Mouse (Mus musculus) thymus, adult 2 months (tissue): ENCODE data around the gene Bmp5. TPM values are rescaled to one million over a fixed set of nuclear protein-coding genes. Genes with fewer than 3 reads are reported as not detected.
"Not testable (repeated sequence)": the region's sequence is repeated elsewhere in the genome, so short reads cannot be mapped to it uniquely, and the experiment has no call there.

Source experiments
- DNase-seq: peaks from one replicate; pipeline ENCODE4 v3.0.0; 2021
- H3K27ac ChIP-seq: fragments of 200-500 bp; 2 replicates; pipeline ENCODE4 v1.5.1; 2012; ENCODE audit warnings: low read length, control low read depth; ENCODE audit not compliant: control insufficient read depth, insufficient read depth
- H3K27me3 ChIP-seq: fragments of 200-500 bp; 2 replicates; pipeline ENCODE4 v1.6.1; 2012; ENCODE audit warnings: mild to moderate bottlenecking, low read length, moderate library complexity, mixed read lengths; ENCODE audit not compliant: control insufficient read depth, insufficient read depth
- H3K36me3 ChIP-seq: fragments of 200-500 bp; 2 replicates; pipeline ENCODE4 v1.6.1; 2012; ENCODE audit warnings: mild to moderate bottlenecking, low read length, moderate library complexity; ENCODE audit not compliant: control insufficient read depth, insufficient read depth
- H3K4me1 ChIP-seq: fragments of 200-500 bp; replicated peaks from 2 replicates; pipeline ENCODE4 v1.6.1; 2012; ENCODE audit warnings: low read length; ENCODE audit not compliant: control insufficient read depth, insufficient read depth
- H3K4me3 ChIP-seq: fragments of 200-500 bp; 2 replicates; pipeline ENCODE4 v1.5.1; 2012; ENCODE audit warnings: mild to moderate bottlenecking, low read length, control low read depth, moderate library complexity; ENCODE audit not compliant: control insufficient read depth, insufficient read depth
- CTCF ChIP-seq: fragments of 200-500 bp; IDR thresholded peaks from 2 replicates; pipeline ENCODE4 v1.5.1; 2012; ENCODE audit warnings: mild to moderate bottlenecking, control low read depth, low read length, moderate library complexity, borderline replicate concordance; ENCODE audit not compliant: control insufficient read depth, poor library complexity, insufficient read depth; ENCODE audit errors: extremely low read depth
- POLR2A ChIP-seq: fragments of 200-500 bp; IDR thresholded peaks from 2 replicates; pipeline ENCODE4 v1.6.1; 2012; ENCODE audit warnings: mild to moderate bottlenecking, low read length, control low read depth, moderate library complexity; ENCODE audit not compliant: control insufficient read depth, poor library complexity, insufficient read depth; ENCODE audit errors: extremely low read depth
- WGBS: fragments of 180-500 bp; shearing (Covaris S2); methylation state at CpG from one replicate; pipeline ENCODE4 v1.1.7; 2018; 5-methylcytosine and 5-hydroxymethylcytosine counted together
- polyA plus RNA-seq: library from polyadenylated mRNA; depleted of rRNA; stranded (reverse); fragments of >200 nt; gene quantifications from 2 replicates; pipeline ENCODE4 v1.2.3, GENCODE M21; 2012

Gene Bmp5
- polyA plus RNA-seq, 1 experiment = 0.04 TPM

GRCm38 (mm10) chr9:75785959-75786358 lies 10.8 kb downstream of the Bmp5 start:
- Histone ChIP-seq H3K4me3 (no peak overlapping the region), H3K4me1 (no peaks in the 10 kb centered on the region), H3K36me3 (no peaks in the 10 kb centered on the region), H3K27ac (no peak overlapping the region), H3K27me3 (no peaks in the 10 kb centered on the region)
- TF ChIP-seq POLR2A = no peak
- TF ChIP-seq CTCF = no peak
- 80% methylated on average over 5 of the region's 5 CpGs for WGBS
- DNase-seq = no peak

GRCm38 (mm10) chr9:75787121-75787520 lies 12.0 kb downstream of the Bmp5 start:
- Histone ChIP-seq H3K27me3 (no peaks in the 10 kb centered on the region), H3K27ac (no peak overlapping the region), H3K4me3 (no peak overlapping the region), H3K4me1 (no peaks in the 10 kb centered on the region), H3K36me3 (no peaks in the 10 kb centered on the region)
- TF ChIP-seq CTCF (no peak), POLR2A (no peak)
- 95% methylated on average over 15 of the region's 15 CpGs for whole genome bisulfite sequencing
- DNase-seq = no peak

- 69% methylated on average over 7 of the region's 7 CpGs for WGBS
- no peak overlapping the region for H3K4me3 ChIP-seq
- no peaks in the 10 kb centered on the region for H3K36me3 ChIP-seq
- no peaks in the 10 kb centered on the region for H3K27me3 ChIP-seq
- no peaks in the 10 kb centered on the region for H3K4me1 ChIP-seq
- no peak overlapping the region for H3K27ac ChIP-seq
- TF ChIP-seq CTCF (no peak), POLR2A (no peak)
- no peak for DNase-seq
Observed at GRCm38 (mm10) chr9:75789879-75790428, 14.8 kb downstream of the Bmp5 start.

GRCm38 (mm10) chr9:75804940-75805339 lies 29.8 kb downstream of the Bmp5 start:
- DNase-seq = no peak
- 86% methylated on average over 6 of the region's 6 CpGs for WGBS
- Histone ChIP-seq H3K27me3 (no peaks in the 10 kb centered on the region), H3K36me3 (no peaks in the 10 kb centered on the region), H3K4me1 (no peaks in the 10 kb centered on the region), H3K4me3 (no peak overlapping the region), H3K27ac (no peak overlapping the region)
- TF ChIP-seq CTCF (no peak), POLR2A (no peak)

GRCm38 (mm10) chr9:75808179-75808578 lies 33.0 kb downstream of the Bmp5 start:
- not testable (repeated sequence) for H3K4me3 ChIP-seq
- 83% methylated on average over 4 of the region's 4 CpGs for WGBS

GRCm38 (mm10) chr9:75808659-75809058 lies 33.5 kb downstream of the Bmp5 start:
- Histone ChIP-seq H3K27ac (no peak overlapping the region), H3K27me3 (no peaks in the 10 kb centered on the region), H3K36me3 (no peaks in the 10 kb centered on the region), H3K4me1 (no peaks in the 10 kb centered on the region), H3K4me3 (no peak overlapping the region)
- TF ChIP-seq POLR2A (no peak), CTCF (no peak)
- 93% methylated on average over 7 of the region's 7 CpGs for WGBS
- no peak for DNase-seq

More at GRCm38 (mm10) chr9:75808179-75808578, 33.0 kb downstream of the Bmp5 start:
- not testable (repeated sequence) for H3K27me3 ChIP-seq, H3K36me3 ChIP-seq, H3K4me1 ChIP-seq, DNase-seq, H3K27ac ChIP-seq

- 97% methylated on average over 1 of the region's 1 CpGs for WGBS
- TF ChIP-seq CTCF = no peak
- no peak for TF ChIP-seq POLR2A
- no peak for DNase-seq
- Histone ChIP-seq H3K36me3 (no peaks in the 10 kb centered on the region), H3K4me1 (no peaks in the 10 kb centered on the region), H3K4me3 (no peak overlapping the region), H3K27me3 (no peaks in the 10 kb centered on the region), H3K27ac (no peak overlapping the region)
Observed at GRCm38 (mm10) chr9:75815161-75815560, 40.0 kb downstream of the Bmp5 start.
